Mouse (Mus musculus) small intestine, adult 10 weeks (tissue): ENCODE data around the gene Atg2a. TPM values are rescaled to one million over a fixed set of nuclear protein-coding genes. Genes with fewer than 3 reads are reported as not detected.

Source experiments
- polyA plus RNA-seq: library from polyadenylated mRNA; stranded (reverse); fragments of 350-450 nt; fragmentation: Illumina TruSeq; extraction: RNeasy Lipid Tissue Mini Kit (QIAGEN cat#74804); gene quantifications from one replicate; pipeline ENCODE4 v1.2.3, GENCODE M21; 2014; ENCODE audit warnings: low replicate concordance

The Atg2a gene
- 0.07 TPM for polyA plus RNA-seq

DNA sequence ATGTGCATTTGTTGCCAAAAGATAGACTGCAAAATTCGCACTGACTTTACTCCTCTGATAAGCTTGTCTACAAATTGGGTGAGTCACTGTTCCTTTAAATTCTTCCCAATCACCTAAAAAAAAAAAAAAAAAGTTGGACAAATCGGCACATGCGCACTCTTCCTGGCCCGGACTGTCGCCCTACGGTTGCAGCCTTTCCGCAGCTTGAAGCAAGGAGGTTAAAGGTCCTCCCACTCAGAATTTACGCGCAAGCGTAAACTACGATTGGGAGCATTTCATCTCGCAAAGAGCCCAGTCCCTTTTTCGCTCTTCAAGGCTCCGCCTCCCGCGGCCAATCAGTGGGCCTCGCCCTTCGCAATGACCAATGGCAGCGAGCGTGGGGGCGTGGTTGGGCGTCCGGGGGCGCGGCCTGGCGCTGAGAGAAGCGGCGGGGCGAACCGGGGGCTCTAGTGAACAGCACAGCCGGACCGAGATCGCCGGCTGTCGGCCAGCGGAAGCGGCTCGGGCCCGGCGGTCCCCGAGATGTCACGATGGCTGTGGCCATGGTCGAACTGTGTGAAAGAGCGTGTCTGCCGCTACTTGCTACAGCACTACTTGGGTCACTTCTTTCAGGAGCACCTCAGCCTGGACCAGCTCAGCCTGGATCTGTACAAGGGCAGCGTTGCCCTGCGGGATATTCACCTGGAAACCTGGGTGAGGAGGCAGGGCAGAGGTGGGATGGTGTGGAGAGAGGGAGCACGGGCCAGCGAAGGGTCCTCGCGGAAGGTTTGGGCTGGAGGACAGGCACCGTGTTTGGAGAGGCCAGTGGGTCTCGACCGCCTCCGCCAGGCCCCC lies at the start of gene Atg2a:
Atg2a (plus strand) TSS at position 395 of the 834 bp plus-strand sequence.

DNA sequence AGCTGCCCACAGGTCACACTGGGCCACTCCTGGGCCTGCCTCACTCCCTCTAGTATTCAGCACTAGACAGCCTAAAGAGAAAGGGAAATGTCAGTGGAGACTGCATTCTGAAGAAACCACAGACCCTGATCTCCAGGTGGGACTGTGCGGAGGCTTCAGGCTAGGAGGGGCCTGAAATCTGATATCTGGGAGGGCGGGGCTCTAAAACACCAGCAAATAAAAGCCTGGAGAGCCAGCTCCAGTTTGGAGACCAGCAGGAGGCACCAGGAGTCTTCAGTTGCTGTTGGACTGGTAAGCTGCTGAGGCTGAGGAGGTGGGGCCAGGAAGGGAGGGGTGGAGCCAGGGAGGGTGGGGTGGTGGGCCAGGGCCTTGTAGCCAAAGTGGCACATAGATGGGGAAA lies 15.3 kb upstream of the Atg2a start, which contains the start of gene Gpha2:
Gpha2 (plus strand) TSS at position 246 of the 400 bp plus-strand sequence.

DNA sequence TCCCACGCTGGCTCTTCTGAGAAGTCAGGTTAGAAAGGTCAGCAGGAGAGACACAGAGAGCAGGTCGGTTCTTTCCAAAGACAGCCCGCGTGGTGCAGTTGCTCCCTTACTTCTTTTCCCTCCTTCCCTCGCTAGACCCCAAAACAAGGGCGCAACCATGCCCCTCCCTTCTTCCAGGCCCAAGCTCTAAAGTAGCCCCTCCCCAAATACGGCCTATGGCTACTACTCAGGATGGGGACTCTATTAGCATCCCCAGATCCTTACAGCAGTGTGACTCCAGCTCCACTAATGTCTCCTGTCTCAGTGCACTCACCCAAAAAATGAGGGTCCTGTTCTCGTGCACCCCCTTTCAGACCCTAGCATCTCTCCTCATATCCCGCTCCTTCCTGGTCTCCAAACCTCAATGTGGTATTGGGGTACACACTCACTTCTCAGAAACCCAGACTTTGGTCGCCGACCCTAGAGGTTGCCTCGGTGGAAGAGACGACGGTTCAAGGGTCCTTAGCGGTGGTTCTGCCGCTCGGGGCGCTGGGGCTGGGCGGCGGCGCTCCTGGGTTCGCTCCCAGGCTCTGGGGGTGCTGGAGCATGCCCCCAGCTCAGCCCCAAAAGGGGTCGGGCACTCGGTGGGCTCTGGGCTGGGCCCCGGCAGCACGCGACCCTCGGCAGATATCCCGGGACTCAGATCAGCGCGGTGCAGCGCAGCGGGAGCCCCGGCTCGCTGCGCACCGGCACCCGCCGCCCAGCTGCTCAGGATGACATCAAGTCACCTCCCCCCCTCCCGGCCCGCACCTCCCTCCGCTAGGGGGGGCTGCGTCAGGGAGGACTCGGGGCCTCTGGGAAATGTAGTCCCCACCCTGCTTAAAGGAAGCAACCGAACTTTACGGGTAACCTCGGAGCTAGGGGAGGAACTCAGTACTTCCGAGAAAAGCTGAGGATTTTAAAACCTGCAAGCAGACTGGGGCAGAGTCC lies 6.1 kb upstream of the Atg2a start, which contains the start of gene Ppp2r5b:
Ppp2r5b (minus strand) TSS at position 789 of the 969 bp plus-strand sequence.

DNA sequence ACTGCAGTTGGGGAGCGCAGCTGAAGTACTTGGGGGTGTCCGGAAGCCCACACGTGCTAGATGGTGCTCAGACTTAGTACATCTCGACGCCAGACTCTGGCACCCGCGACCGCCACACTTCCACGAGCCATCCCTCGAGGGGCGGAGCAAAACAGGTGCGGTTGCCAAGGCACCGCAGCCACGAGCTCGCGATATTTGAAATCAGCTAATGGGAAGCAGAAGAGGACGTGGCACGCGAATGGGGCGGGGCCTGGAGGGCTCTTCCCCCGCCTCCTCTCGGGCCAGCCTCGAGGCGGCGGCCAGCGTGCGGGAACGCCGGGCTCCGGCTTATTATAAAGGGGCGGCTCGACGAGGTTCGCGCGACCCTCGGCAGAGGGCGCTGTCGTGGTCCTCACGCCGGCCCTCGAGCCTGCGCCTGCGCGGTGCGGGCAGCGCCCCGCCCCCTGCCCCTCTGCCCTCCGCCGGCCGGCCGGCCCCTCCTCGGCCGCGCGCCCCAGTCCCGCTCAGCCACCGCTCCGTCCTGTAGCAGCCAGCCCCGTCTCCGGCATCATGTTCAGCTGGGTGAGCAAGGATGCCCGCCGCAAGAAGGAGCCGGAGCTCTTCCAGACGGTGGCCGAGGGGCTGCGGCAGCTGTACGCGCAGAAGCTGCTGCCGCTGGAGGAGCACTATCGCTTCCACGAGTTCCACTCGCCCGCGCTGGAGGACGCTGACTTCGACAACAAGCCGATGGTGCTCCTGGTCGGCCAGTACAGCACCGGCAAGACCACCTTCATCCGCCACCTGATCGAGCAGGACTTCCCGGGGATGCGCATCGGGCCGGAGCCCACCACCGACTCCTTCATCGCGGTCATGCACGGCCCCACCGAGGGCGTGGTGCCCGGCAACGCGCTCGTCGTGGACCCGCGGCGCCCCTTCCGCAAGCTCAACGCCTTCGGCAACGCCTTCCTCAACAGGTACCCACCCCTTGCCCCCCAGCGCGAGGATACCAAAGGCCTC lies 35.3 kb downstream of the Atg2a start, which contains the start of gene Ehd1:
Ehd1 (plus strand) TSS at position 300 of the 996 bp plus-strand sequence.

DNA sequence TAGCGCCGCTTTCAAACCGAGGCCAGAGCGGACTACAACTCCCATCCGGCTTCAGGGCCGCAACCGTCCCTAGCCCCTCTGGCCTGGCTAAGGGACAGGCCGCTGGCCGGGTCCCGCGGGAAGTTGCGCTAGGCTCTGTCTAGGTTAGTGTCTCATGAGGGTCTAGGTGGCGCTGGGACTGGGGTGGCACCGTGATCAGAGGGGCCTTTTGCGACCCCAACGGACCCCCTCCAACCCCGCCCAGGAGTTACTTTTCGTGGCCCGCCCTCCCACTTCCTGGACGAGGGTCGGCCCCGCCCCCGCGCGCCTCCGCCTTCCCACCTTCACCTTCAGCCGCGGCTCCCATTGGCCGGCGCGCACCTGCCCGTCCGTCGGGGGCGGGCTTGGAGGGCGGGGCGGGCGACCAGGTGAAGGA lies 64.7 kb downstream of the Atg2a start, which contains the start of gene Cdc42bpg:
Cdc42bpg (plus strand) TSS at position 320 of the 415 bp plus-strand sequence.

Other genes starting within 250 kb of the Atg2a start
- gene Capn1, start 225.8 kb upstream of the Atg2a start, polyA plus RNA-seq: 1.9 TPM
- 0.97 TPM for gene Syvn1, start 195.1 kb upstream of the Atg2a start, polyA plus RNA-seq
- gene Mrpl49, start 183.9 kb upstream of the Atg2a start, polyA plus RNA-seq: 21.3 TPM
- 4.9 TPM for gene Fau, start 183.8 kb upstream of the Atg2a start, polyA plus RNA-seq
- not detected for gene Znhit2, start 180.5 kb upstream of the Atg2a start, polyA plus RNA-seq
- gene Tm7sf2, start 173.3 kb upstream of the Atg2a start, polyA plus RNA-seq: 0.97 TPM
- gene Vps51, start 164.4 kb upstream of the Atg2a start, polyA plus RNA-seq: 9.3 TPM
- not detected for gene Tmem262, start 161.6 kb upstream of the Atg2a start, polyA plus RNA-seq
- not detected for gene Gm28374, start 159.4 kb upstream of the Atg2a start, polyA plus RNA-seq
- gene Zfpl1, start 156.7 kb upstream of the Atg2a start, polyA plus RNA-seq: not detected
- 2.1 TPM for gene Cdca5, start 156.7 kb upstream of the Atg2a start, polyA plus RNA-seq
- gene AC131692.1, start 147.2 kb upstream of the Atg2a start, polyA plus RNA-seq: not detected
- gene Naaladl1, start 135.9 kb upstream of the Atg2a start, polyA plus RNA-seq: 3.8 TPM
- gene Sac3d1, start 123.0 kb upstream of the Atg2a start, polyA plus RNA-seq: not detected
- gene Snx15, start 113.4 kb upstream of the Atg2a start, polyA plus RNA-seq: 4.0 TPM
- 0.41 TPM for gene Batf2, start 100.7 kb upstream of the Atg2a start, polyA plus RNA-seq
- 1.0 TPM for gene Arl2, start 100.1 kb upstream of the Atg2a start, polyA plus RNA-seq
- gene Majin, start 57.3 kb upstream of the Atg2a start, polyA plus RNA-seq: 0.37 TPM
- not detected for gene Gpha2, start 15.3 kb upstream of the Atg2a start, polyA plus RNA-seq
- 0.30 TPM for gene Ppp2r5b, start 5.8 kb upstream of the Atg2a start, polyA plus RNA-seq
- gene Ehd1, start 35.1 kb downstream of the Atg2a start, polyA plus RNA-seq: 22.8 TPM
- gene Cdc42bpg, start 64.8 kb downstream of the Atg2a start, polyA plus RNA-seq: 4.0 TPM
- gene Men1, start 93.3 kb downstream of the Atg2a start, polyA plus RNA-seq: 3.2 TPM
- 3.2 TPM for gene Map4k2, start 99.5 kb downstream of the Atg2a start, polyA plus RNA-seq
- 86.9 TPM for gene Sf1, start 122.0 kb downstream of the Atg2a start, polyA plus RNA-seq
- 1.0 TPM for gene Pygm, start 142.7 kb downstream of the Atg2a start, polyA plus RNA-seq
- 1.2 TPM for gene Rasgrp2, start 157.7 kb downstream of the Atg2a start, polyA plus RNA-seq
- not detected for gene Nrxn2, start 177.1 kb downstream of the Atg2a start, polyA plus RNA-seq